Mouse (Mus musculus) skeletal muscle tissue, postnatal 0 days (tissue): ENCODE results near the gene Ssbp4. TPM values are rescaled to one million over a fixed set of nuclear protein-coding genes. Genes with fewer than 3 reads are reported as not detected.

Source experiments
- polyA plus RNA-seq: library from polyadenylated mRNA; unstranded; fragments of >200 nt; fragmentation: Nextera tagmentation; extraction: Ambion mirVana; gene quantifications from 2 replicates; pipeline ENCODE4 v1.2.1, GENCODE M21; 2015

Gene Ssbp4
- 44.3 and 52.8 TPM in 2 replicates for polyA plus RNA-seq

GRCm38 (mm10) chr8:70608749-70609367 lies at the start of gene Ssbp4:
Ssbp4 (minus strand) TSS chr8:70608872.

DNA sequence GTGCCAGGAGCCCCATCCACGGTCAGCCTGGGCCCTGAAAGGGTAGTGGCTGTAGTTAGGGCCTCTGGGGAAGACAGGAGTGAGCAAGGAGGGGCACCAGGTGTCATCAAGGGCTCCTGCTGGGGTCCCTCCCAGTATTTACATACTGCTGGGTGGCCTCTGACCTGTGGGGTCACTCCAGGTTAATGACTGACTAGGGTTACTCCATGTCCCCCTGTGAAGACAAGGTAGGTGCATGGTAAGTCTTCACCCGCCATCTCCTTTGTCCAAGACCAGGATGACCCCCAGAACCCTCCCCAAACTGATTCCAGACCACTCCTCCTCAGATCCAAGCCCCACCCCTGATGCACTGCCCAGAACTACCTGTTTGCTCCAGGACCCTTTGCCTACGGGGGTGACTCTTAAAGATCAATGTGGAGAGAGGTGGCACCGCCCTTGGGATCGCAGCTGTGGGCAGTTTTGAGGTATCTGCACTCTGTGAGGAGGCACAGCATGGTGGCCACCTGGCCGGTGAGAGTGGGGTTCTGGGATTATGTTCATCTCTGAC lies 23.7 kb upstream of the Ssbp4 start, which contains the start of gene Gdf15:
Gene Gdf15 (minus strand): TSS at position 111 of the 547 bp plus-strand sequence.

GRCm38 (mm10) chr8:70615894-70616293 lies 7.2 kb upstream of the Ssbp4 start, which contains the start of gene Lrrc25:
Lrrc25 (plus strand) TSS chr8:70616155.

DNA sequence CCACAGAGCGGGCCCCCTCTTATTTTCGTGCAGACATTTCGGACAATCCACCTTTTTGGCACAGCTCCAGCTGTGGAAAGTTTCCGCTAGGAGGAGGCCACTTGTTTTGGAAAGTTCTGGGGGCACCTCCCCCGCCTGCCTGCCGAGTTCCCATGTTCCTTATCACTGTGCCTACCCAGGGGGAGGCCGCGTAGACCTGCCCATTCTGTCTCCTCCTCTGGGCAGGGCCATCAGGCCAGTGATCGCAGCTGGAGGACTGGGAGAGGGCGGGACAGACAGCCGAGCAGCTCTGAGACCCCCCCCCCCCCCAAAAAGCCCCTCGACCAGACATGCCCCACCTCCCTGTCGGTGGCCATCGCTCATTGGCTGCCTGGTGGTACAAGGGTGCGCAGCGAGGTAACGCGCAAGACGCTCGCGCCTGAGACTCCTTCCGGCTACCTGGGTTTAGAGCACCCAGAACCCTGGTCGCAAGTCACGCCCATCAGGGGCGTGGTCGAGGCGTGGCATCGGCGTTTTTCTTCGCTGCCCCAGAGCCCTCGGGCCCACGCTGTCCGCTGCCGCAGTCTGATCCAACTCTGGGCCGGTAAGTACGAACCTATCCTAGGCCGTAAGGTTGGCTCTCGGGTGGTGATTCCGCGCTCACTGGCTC lies 14.6 kb downstream of the Ssbp4 start, which contains the start of gene Isyna1:
Gene Isyna1 (plus strand): TSS at position 413 of the 649 bp plus-strand sequence.

Other genes starting within 250 kb of the Ssbp4 start
- gene Comp, start 235.3 kb downstream of the Ssbp4 start, polyA plus RNA-seq = 0.58 and 5.8 TPM in 2 replicates
- 6.5 and 7.8 TPM in 2 replicates for gene Crtc1, start 169.3 kb downstream of the Ssbp4 start, polyA plus RNA-seq
- gene Klhl26, start 131.9 kb downstream of the Ssbp4 start, polyA plus RNA-seq = 8.6 and 8.7 TPM in 2 replicates
- gene Tmem59l, start 121.5 kb downstream of the Ssbp4 start, polyA plus RNA-seq = 0.12 TPM in 1 of 2 replicates, not detected in the other
- gene Crlf1, start 115.7 kb downstream of the Ssbp4 start, polyA plus RNA-seq = 4.2 and 4.5 TPM in 2 replicates
- 123 and 148 TPM in 2 replicates for gene Rex1bd, start 102.1 kb downstream of the Ssbp4 start, polyA plus RNA-seq
- 788 and 817 TPM in 2 replicates for gene Uba52, start 98.1 kb downstream of the Ssbp4 start, polyA plus RNA-seq
- 144 and 162 TPM in 2 replicates for gene Fkbp8, start 81.1 kb downstream of the Ssbp4 start, polyA plus RNA-seq
- 64.4 and 69.8 TPM in 2 replicates for gene Kxd1, start 80.9 kb downstream of the Ssbp4 start, polyA plus RNA-seq
- gene Ell, start 69.4 kb downstream of the Ssbp4 start, polyA plus RNA-seq = 11.2 and 11.9 TPM in 2 replicates
- 31.7 and 32.2 TPM in 2 replicates for gene Isyna1, start 14.5 kb downstream of the Ssbp4 start, polyA plus RNA-seq
- gene Lrrc25, start 7.3 kb upstream of the Ssbp4 start, polyA plus RNA-seq = 2.7 and 3.7 TPM in 2 replicates
- 0.28 and 0.41 TPM in 2 replicates for gene Gdf15, start 23.6 kb upstream of the Ssbp4 start, polyA plus RNA-seq
- 44.6 and 48.6 TPM in 2 replicates for gene Pgpep1, start 51.5 kb upstream of the Ssbp4 start, polyA plus RNA-seq
- gene Lsm4, start 64.4 kb upstream of the Ssbp4 start, polyA plus RNA-seq = 120 and 144 TPM in 2 replicates
- gene Jund, start 90.1 kb upstream of the Ssbp4 start, polyA plus RNA-seq = 81.2 and 130 TPM in 2 replicates
- not detected in 2 replicates for gene Iqcn, start 94.6 kb upstream of the Ssbp4 start, polyA plus RNA-seq
- not detected in 2 replicates for gene Gm3336, start 109.7 kb upstream of the Ssbp4 start, polyA plus RNA-seq
- gene Pde4c, start 114.8 kb upstream of the Ssbp4 start, polyA plus RNA-seq = 0.60 and 0.78 TPM in 2 replicates
- 48.6 and 48.8 TPM in 2 replicates for gene Rab3a, start 145.8 kb upstream of the Ssbp4 start, polyA plus RNA-seq
- 33.9 and 40.1 TPM in 2 replicates for gene Mpv17l2, start 152.1 kb upstream of the Ssbp4 start, polyA plus RNA-seq
- gene Pik3r2, start 167.8 kb upstream of the Ssbp4 start, polyA plus RNA-seq = 41.8 and 42.9 TPM in 2 replicates
- gene Mast3, start 196.2 kb upstream of the Ssbp4 start, polyA plus RNA-seq = 4.4 and 4.8 TPM in 2 replicates
- gene Il12rb1, start 199.6 kb upstream of the Ssbp4 start, polyA plus RNA-seq = 0.13 TPM in 1 of 2 replicates, not detected in the other
- 3.2 and 5.5 TPM in 2 replicates for gene Arrdc2, start 230.8 kb upstream of the Ssbp4 start, polyA plus RNA-seq